Mouse (Mus musculus): ENCODE results near the gene Ano6. TPM values are rescaled to one million over a fixed set of nuclear protein-coding genes. Genes with fewer than 3 reads are reported as not detected.

Ano6 gene
- polyA plus RNA-seq, 1 experiment from 2014 or later = 38.9 TPM

DNA sequence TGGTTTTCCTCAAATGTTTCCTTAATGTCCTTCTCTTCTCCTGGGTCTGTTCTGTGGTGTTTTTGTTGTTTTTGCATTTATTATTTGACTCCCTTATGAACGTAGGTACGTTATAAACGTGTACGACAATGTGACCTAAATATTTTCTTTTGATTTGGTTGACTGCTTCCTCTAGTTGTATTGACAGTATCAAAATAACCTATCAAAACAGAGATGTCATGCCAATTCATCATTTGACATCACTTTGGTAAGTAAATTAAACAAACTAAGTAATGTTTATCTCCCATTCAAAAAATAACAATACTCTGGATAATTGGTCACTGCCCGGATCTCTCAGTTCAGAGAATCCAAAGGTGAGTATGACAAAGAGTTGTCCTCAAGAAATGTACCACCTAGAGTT is 41.4 kb upstream of the Ano6 start:
- 59% methylated on average over 5 of the region's 5 CpGs for WGBS
- H3K27ac ChIP-seq (ENCODE audit: low read length) = no peak overlapping the region
- no peaks in the 10 kb centered on the region for H3K4me1 ChIP-seq (ENCODE audit: insufficient read depth, low read depth, low read length)
- TF ChIP-seq CTCF (IDR thresholded peaks at IDR 0.05) = no peak
- TF ChIP-seq EP300 (IDR thresholded peaks at IDR 0.05) = no peak
- H3K4me3 ChIP-seq (ENCODE audit: low read depth, low read length) = no peak overlapping the region
- ATAC-seq (no peak), DNase-seq (ENCODE audit: low spot score) (no peak)
- no peak overlapping the region for H3K4me2 ChIP-seq (replicated peaks; ENCODE audit: low read depth, low read length)
- no peaks in the 10 kb centered on the region for H3K9me3 ChIP-seq (ENCODE audit: low read length)
- H3K36me3 ChIP-seq (ENCODE audit: insufficient read depth, low read length) = no peaks in the 10 kb centered on the region
- no peaks in the 10 kb centered on the region for H3K27me3 ChIP-seq (replicated peaks; ENCODE audit: insufficient read depth, low read length)
- no peak overlapping the region for H3K9ac ChIP-seq (replicated peaks; ENCODE audit: low read depth)

GRCm38 (mm10) chr15:95750038-95750437 is 40.6 kb upstream of the Ano6 start:
- Histone ChIP-seq H3K36me3 (ENCODE audit: insufficient read depth, low read length) (no peaks in the 10 kb centered on the region), H3K9ac (replicated peaks; ENCODE audit: low read depth) (no peak overlapping the region), H3K27me3 (replicated peaks; ENCODE audit: insufficient read depth, low read length) (no peaks in the 10 kb centered on the region), H3K4me3 (ENCODE audit: low read depth, low read length) (no peak overlapping the region), H3K4me2 (replicated peaks; ENCODE audit: low read depth, low read length) (no peak overlapping the region), H3K9me3 (ENCODE audit: low read length) (no peaks in the 10 kb centered on the region), H3K4me1 (ENCODE audit: insufficient read depth, low read depth, low read length) (no peaks in the 10 kb centered on the region), H3K27ac (ENCODE audit: low read length) (no peak overlapping the region)
- ATAC-seq (no peak), DNase-seq (ENCODE audit: low spot score) (no peak)
- 74% methylated on average over 21 of the region's 21 CpGs for WGBS
- TF ChIP-seq EP300 (IDR thresholded peaks at IDR 0.05) = no peak
- TF ChIP-seq CTCF (IDR thresholded peaks at IDR 0.05) = no peak

DNA sequence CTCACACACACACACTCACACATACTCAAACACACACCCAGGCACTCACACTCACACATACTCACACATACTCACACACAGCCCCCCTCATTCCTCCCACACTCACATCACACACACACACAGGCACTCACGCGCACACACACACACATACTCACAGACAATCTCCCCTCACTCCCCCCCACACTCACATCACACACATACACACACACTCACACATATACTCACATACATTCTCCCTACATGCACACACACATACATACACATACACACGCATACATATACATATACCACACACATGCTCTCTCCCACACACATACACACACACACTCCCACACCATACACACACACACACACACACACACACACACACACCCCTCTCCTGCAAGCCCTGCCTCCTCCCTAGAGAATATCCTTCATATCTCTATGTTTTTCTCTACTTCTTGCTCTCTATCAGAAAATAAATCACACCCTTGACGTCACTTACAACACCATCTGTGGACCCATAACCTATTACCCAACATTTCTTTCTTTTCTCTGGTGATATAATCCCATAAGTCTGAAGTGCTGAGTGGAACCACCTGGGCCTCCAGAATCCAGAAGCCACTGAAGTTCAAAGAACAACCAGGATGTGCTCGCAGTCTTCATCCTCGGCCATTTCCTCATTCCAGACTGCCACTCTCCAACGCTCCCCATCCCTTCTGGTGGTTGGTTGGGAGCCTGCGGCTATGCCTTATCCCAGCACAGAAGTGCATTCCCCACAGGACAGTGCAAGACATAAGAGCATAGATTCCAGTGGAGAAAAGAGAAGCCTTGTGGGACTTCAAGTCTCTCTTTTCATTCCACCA is 38.6 kb upstream of the Ano6 start:
- WGBS = 69% methylated on average over 8 of the region's 8 CpGs

DNA sequence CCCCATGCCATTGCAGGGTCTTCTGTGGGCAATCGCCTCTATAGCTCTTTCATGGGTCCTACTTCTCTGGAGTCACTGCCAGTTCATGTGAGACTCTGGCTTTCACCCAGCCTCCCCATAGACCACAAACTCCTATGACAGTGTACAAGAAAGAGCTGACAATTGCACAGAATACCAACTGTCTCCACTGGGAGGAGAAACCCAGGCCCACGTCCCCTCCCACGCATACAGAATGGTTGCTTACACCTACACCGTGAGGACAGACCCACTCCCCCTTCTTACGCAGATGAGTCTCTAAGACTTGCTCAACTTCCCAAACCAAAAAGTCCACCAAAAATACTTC is 38.0 kb upstream of the Ano6 start:
- H3K4me2 ChIP-seq (replicated peaks; ENCODE audit: low read depth, low read length) = no peak overlapping the region
- no peak overlapping the region for H3K9ac ChIP-seq (replicated peaks; ENCODE audit: low read depth)
- H3K27ac ChIP-seq (ENCODE audit: low read length) = no peak overlapping the region
- 89% methylated on average over 5 of the region's 5 CpGs for WGBS
- H3K36me3 ChIP-seq (ENCODE audit: insufficient read depth, low read length) = no peaks in the 10 kb centered on the region
- no peaks in the 10 kb centered on the region for H3K27me3 ChIP-seq (replicated peaks; ENCODE audit: insufficient read depth, low read length)
- H3K9me3 ChIP-seq (ENCODE audit: low read length) = no peaks in the 10 kb centered on the region
- DNase-seq (ENCODE audit: low spot score) = no peak
- no peak for ATAC-seq
- TF ChIP-seq EP300 (IDR thresholded peaks at IDR 0.05) (no peak), CTCF (IDR thresholded peaks at IDR 0.05) (no peak)
- no peak overlapping the region for H3K4me3 ChIP-seq (ENCODE audit: low read depth, low read length)
- H3K4me1 ChIP-seq (ENCODE audit: insufficient read depth, low read depth, low read length) = no peaks in the 10 kb centered on the region

More for the DNA sequence above, 38.6 kb upstream of the Ano6 start:
- Histone ChIP-seq H3K4me1 (ENCODE audit: insufficient read depth, low read depth, low read length) (no peaks in the 10 kb centered on the region), H3K36me3 (ENCODE audit: insufficient read depth, low read length) (no peaks in the 10 kb centered on the region), H3K4me3 (ENCODE audit: low read depth, low read length) (no peak overlapping the region), H3K9me3 (ENCODE audit: low read length) (no peaks in the 10 kb centered on the region), H3K27me3 (replicated peaks; ENCODE audit: insufficient read depth, low read length) (no peaks in the 10 kb centered on the region), H3K27ac (ENCODE audit: low read length) (no peak overlapping the region), H3K4me2 (replicated peaks; ENCODE audit: low read depth, low read length) (no peak overlapping the region), H3K9ac (replicated peaks; ENCODE audit: low read depth) (no peak overlapping the region)
- peak; percentile 21; the same call in 1 of the 2 replicates for ATAC-seq
- no peak for TF ChIP-seq CTCF (IDR thresholded peaks at IDR 0.05)
- peak; percentile 47 for DNase-seq (ENCODE audit: low spot score)

- TF ChIP-seq EP300 (IDR thresholded peaks at IDR 0.05) (no peak), CTCF (IDR thresholded peaks at IDR 0.05) (no peak)
- 70% methylated on average over 3 of the region's 5 CpGs for WGBS
- no peaks in the 10 kb centered on the region for H3K4me1 ChIP-seq (ENCODE audit: insufficient read depth, low read depth, low read length)
Observed at GRCm38 (mm10) chr15:95753031-95753430, 37.6 kb upstream of the Ano6 start.

GRCm38 (mm10) chr15:95757169-95757568 is 33.5 kb upstream of the Ano6 start:
- Histone ChIP-seq H3K9ac (replicated peaks; ENCODE audit: low read depth) (no peak overlapping the region), H3K4me1 (ENCODE audit: insufficient read depth, low read depth, low read length) (no peaks in the 10 kb centered on the region), H3K4me3 (ENCODE audit: low read depth, low read length) (no peak overlapping the region), H3K27me3 (replicated peaks; ENCODE audit: insufficient read depth, low read length) (no peaks in the 10 kb centered on the region), H3K27ac (ENCODE audit: low read length) (no peak overlapping the region), H3K36me3 (ENCODE audit: insufficient read depth, low read length) (no peaks in the 10 kb centered on the region), H3K9me3 (ENCODE audit: low read length) (no peaks in the 10 kb centered on the region), H3K4me2 (replicated peaks; ENCODE audit: low read depth, low read length) (no peak overlapping the region)
- no peak for TF ChIP-seq CTCF (IDR thresholded peaks at IDR 0.05)
- TF ChIP-seq EP300 (IDR thresholded peaks at IDR 0.05) = no peak
- WGBS = 12% methylated on average over 10 of the region's 10 CpGs
- DNase-seq (ENCODE audit: low spot score) (peak; percentile 88), ATAC-seq (peak; percentile 92)

More at GRCm38 (mm10) chr15:95753031-95753430, 37.6 kb upstream of the Ano6 start:
- H3K36me3 ChIP-seq (ENCODE audit: insufficient read depth, low read length) = no peaks in the 10 kb centered on the region
- no peaks in the 10 kb centered on the region for H3K27me3 ChIP-seq (replicated peaks; ENCODE audit: insufficient read depth, low read length)
- H3K9ac ChIP-seq (replicated peaks; ENCODE audit: low read depth) = no peak overlapping the region
- no peak overlapping the region for H3K27ac ChIP-seq (ENCODE audit: low read length)
- DNase-seq (ENCODE audit: low spot score) (no peak), ATAC-seq (no peak)
- H3K4me2 ChIP-seq (replicated peaks; ENCODE audit: low read depth, low read length) = no peak overlapping the region
- no peak overlapping the region for H3K4me3 ChIP-seq (ENCODE audit: low read depth, low read length)
- H3K9me3 ChIP-seq (ENCODE audit: low read length) = no peaks in the 10 kb centered on the region
